Mouse (Mus musculus) ES-CJ7 (cell line): ENCODE data around the gene Itga9.

Experiments
- DNase-seq: peaks from one replicate; pipeline ENCODE4 v3.0.0; 2011; ENCODE audit warnings: low read depth, low spot score

Gene Itga9

GRCm38 (mm10) chr9:118606817-118607371 is 404 bp downstream of the Itga9 start:
- no peak for DNase-seq

GRCm38 (mm10) chr9:118607701-118608401 is 1.4 kb downstream of the Itga9 start:
- peak; percentile 93 for DNase-seq

- DNase-seq: peak; percentile 49
Measured at GRCm38 (mm10) chr9:118608556-118608955, 2.1 kb downstream of the Itga9 start.

GRCm38 (mm10) chr9:118610060-118610459 is 3.6 kb downstream of the Itga9 start:
- peak; percentile 18 for DNase-seq

GRCm38 (mm10) chr9:118611111-118611541 is 4.6 kb downstream of the Itga9 start:
- DNase-seq: no peak

GRCm38 (mm10) chr9:118611958-118612581 is 5.6 kb downstream of the Itga9 start:
- DNase-seq: peak; percentile 24

GRCm38 (mm10) chr9:118617237-118617636 is 10.7 kb downstream of the Itga9 start:
- DNase-seq: no peak

GRCm38 (mm10) chr9:118618732-118619250 is 12.3 kb downstream of the Itga9 start:
- DNase-seq: no peak

- no peak for DNase-seq
Measured at GRCm38 (mm10) chr9:118620807-118621206, 14.3 kb downstream of the Itga9 start.

GRCm38 (mm10) chr9:118621691-118622090 is 15.2 kb downstream of the Itga9 start:
- no peak for DNase-seq

GRCm38 (mm10) chr9:118622376-118623166 is 16.1 kb downstream of the Itga9 start:
- no peak for DNase-seq

GRCm38 (mm10) chr9:118623483-118623882 is 17.0 kb downstream of the Itga9 start:
- peak; percentile 19 for DNase-seq

GRCm38 (mm10) chr9:118624146-118624545 is 17.7 kb downstream of the Itga9 start:
- no peak for DNase-seq

GRCm38 (mm10) chr9:118629763-118630379 is 23.4 kb downstream of the Itga9 start:
- no peak for DNase-seq

GRCm38 (mm10) chr9:118631775-118632757 is 25.6 kb downstream of the Itga9 start:
- DNase-seq: no peak

- DNase-seq: no peak
Measured at GRCm38 (mm10) chr9:118632758-118633143, 26.3 kb downstream of the Itga9 start.

- no peak for DNase-seq
Measured at GRCm38 (mm10) chr9:118638642-118639210, 32.2 kb downstream of the Itga9 start.

- peak; percentile 24 for DNase-seq
Measured at GRCm38 (mm10) chr9:118645698-118646355, 39.3 kb downstream of the Itga9 start.

GRCm38 (mm10) chr9:118647495-118647894 is 41.0 kb downstream of the Itga9 start:
- DNase-seq: no peak
